Mouse (Mus musculus) liver, postnatal 0 days (tissue): ENCODE measurements around the gene Ifne.

ENCODE experiments used
- CTCF ChIP-seq: sonication (generic); IDR thresholded peaks from 2 replicates; pipeline ENCODE4 v1.5.1; 2016; ENCODE audit warnings: antibody characterized with exemption, low read depth
- EP300 ChIP-seq: IDR thresholded peaks from 2 replicates; pipeline ENCODE4 v1.6.1; 2016; ENCODE audit warnings: antibody characterized with exemption, low read depth, mild to moderate bottlenecking

DNA sequence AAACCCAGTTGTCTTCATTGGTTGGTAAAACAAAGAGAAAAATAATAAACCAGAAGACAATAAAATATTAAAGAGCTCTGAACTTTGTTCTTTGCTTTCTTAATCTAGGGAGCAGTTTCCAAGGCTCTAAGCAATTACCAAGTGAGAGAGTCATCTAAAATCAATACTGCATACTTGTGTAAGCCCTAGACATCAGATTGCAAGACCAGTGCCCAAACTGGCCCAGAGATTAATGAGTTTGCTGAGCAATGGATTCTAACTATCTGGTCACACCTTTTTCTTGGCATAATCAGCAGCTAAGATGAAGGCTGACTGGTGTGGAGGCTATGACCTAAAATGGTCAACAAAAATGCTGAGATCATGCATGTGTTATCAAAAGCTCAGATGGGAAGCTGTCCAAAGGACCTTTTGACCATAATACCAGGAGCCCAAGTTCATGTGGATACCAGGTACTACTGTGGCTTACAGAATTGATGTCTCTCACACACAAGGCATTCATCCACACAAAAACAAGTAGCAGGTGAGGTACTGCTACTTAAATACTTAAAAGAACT is 13.3 kb upstream of the Ifne start:
- TF ChIP-seq CTCF (no peak), EP300 (no peak)
